Mouse (Mus musculus) bone marrow macrophage, adult 2 months (primary cell): ENCODE data around the gene Plpp6. TPM values are rescaled to one million over a fixed set of nuclear protein-coding genes. Genes with fewer than 3 reads are reported as not detected.

Source experiments
- H3K27ac ChIP-seq: 2 replicates; pipeline ENCODE4 v1.5.1; 2012; ENCODE audit warnings: low read depth, low read length; ENCODE audit not compliant: insufficient read depth
- H3K4me1 ChIP-seq: 2 replicates; pipeline ENCODE4 v1.6.1; 2012; ENCODE audit warnings: low read length; ENCODE audit not compliant: control insufficient read depth, insufficient read depth
- H3K4me3 ChIP-seq: 2 replicates; pipeline ENCODE4 v1.5.1; 2012; ENCODE audit warnings: mild to moderate bottlenecking, low read length, moderate library complexity; ENCODE audit not compliant: insufficient read depth
- CTCF ChIP-seq: IDR thresholded peaks from 2 replicates; pipeline ENCODE4 v1.5.1; 2012; ENCODE audit warnings: low read depth, mild to moderate bottlenecking, low read length, moderate library complexity
- POLR2A ChIP-seq: IDR thresholded peaks from 2 replicates; pipeline ENCODE4 v1.6.1; 2012; ENCODE audit warnings: mild to moderate bottlenecking, low read depth, low read length, borderline replicate concordance
- polyA plus RNA-seq: library from polyadenylated mRNA; stranded (reverse); fragments of >200 nt; gene quantifications from 2 replicates; pipeline ENCODE4 v1.2.4, GENCODE M21; 2012; ENCODE audit not compliant: missing spikeins, insufficient read depth, insufficient read length

The Plpp6 gene
- polyA plus RNA-seq, 1 experiment: 13.0 TPM

- no peak overlapping the region for H3K27ac ChIP-seq
- no peak for TF ChIP-seq POLR2A
- no peak for TF ChIP-seq CTCF
Observed at GRCm38 (mm10) chr19:28969231-28969630, 5.5 kb downstream of the Plpp6 start.

GRCm38 (mm10) chr19:28970251-28970650 is 6.5 kb downstream of the Plpp6 start:
- TF ChIP-seq POLR2A: no peak
- no peak for TF ChIP-seq CTCF
- Histone ChIP-seq H3K4me3 (no peak overlapping the region), H3K27ac (no peak overlapping the region), H3K4me1 (peaks cover 9% of the 10 kb centered on the region)

More at GRCm38 (mm10) chr19:28969231-28969630, 5.5 kb downstream of the Plpp6 start:
- Histone ChIP-seq H3K4me1 (peaks cover 14% of the 10 kb centered on the region), H3K4me3 (no peak overlapping the region)

GRCm38 (mm10) chr19:28974862-28975611 is 11.3 kb downstream of the Plpp6 start:
- TF ChIP-seq CTCF: peak; percentile 58; the same call in 1 of the 2 replicates
- TF ChIP-seq POLR2A: no peak
- H3K27ac ChIP-seq: no peak overlapping the region
- peak overlapping the region; percentile 7; the same call in 1 of the 2 replicates for H3K4me3 ChIP-seq
- no peaks in the 10 kb centered on the region for H3K4me1 ChIP-seq

GRCm38 (mm10) chr19:28982617-28983016 is 18.9 kb downstream of the Plpp6 start:
- Histone ChIP-seq H3K4me1 (peaks cover 6% of the 10 kb centered on the region), H3K4me3 (no peak overlapping the region), H3K27ac (no peak overlapping the region)
- TF ChIP-seq POLR2A (no peak), CTCF (no peak)

- no peak for TF ChIP-seq CTCF
- no peak for TF ChIP-seq POLR2A
- Histone ChIP-seq H3K4me1 (peaks cover 18% of the 10 kb centered on the region), H3K27ac (peak overlapping the region; percentile 37; the same call in 1 of the 2 replicates), H3K4me3 (peak overlapping the region; percentile 70)
Observed at GRCm38 (mm10) chr19:28989515-28989914, 25.8 kb downstream of the Plpp6 start.

DNA sequence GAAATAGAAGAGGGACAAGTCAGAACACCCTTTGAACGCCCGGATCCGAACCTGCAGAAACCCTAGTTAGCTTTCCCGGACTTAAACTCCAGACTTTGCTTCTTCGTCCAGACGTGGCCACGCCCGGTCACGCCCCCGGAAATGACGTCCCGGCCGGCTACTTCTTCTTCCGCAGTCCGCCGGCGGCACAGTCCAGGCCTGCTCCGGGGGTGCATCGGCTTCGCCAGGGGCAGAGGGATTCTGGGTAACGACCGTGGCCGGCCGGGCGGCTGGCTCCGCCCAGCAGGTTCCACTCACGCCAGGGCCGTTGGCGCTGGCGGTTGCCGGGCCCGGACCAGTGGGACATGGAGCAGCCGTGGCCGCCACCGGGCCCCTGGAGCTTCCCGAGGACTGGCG is 26.4 kb downstream of the Plpp6 start, which contains the start of gene Cdc37l1:
TSS of gene Cdc37l1 (plus strand) at position 159 of the 396 bp plus-strand sequence.
- Histone ChIP-seq H3K27ac (peak within 1 kb of the TSS; percentile 37), H3K4me3 (peak within 1 kb of the TSS; percentile 70), H3K4me1 (peaks cover 18% of the 10 kb centered on the region)
- TF ChIP-seq POLR2A (no peak), CTCF (no peak)

- TF ChIP-seq POLR2A (no peak), CTCF (no peak)
- Histone ChIP-seq H3K27ac (peak overlapping the region; percentile 33; the same call in 1 of the 2 replicates), H3K4me1 (peaks cover 16% of the 10 kb centered on the region)
Observed at GRCm38 (mm10) chr19:28990590-28991221, 27.0 kb downstream of the Plpp6 start.

DNA sequence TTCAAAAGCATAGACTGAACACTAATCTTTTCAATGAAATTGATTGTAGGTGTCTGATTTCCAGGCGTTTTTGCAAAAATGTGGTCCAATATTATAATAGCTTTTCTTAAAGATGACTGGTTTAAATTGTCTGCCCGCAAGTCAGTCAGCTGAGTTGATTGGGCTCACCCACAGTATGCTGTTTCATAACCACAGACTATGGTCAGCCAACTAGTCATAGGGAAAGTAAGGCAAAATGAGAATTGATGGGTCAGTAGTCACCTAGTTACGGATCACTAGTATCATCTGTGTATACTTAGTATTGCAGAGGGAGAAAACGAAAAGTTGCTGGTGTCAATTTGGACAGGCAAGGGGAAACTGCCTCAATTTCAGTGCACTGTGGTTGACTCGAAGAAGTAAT is 27.6 kb downstream of the Plpp6 start:
- TF ChIP-seq POLR2A (no peak), CTCF (no peak)
- H3K4me3 ChIP-seq: peak overlapping the region; percentile 70
- peaks cover 16% of the 10 kb centered on the region for H3K4me1 ChIP-seq
- no peak overlapping the region for H3K27ac ChIP-seq

More at GRCm38 (mm10) chr19:28990590-28991221, 27.0 kb downstream of the Plpp6 start:
- peak overlapping the region; percentile 70 for H3K4me3 ChIP-seq

DNA sequence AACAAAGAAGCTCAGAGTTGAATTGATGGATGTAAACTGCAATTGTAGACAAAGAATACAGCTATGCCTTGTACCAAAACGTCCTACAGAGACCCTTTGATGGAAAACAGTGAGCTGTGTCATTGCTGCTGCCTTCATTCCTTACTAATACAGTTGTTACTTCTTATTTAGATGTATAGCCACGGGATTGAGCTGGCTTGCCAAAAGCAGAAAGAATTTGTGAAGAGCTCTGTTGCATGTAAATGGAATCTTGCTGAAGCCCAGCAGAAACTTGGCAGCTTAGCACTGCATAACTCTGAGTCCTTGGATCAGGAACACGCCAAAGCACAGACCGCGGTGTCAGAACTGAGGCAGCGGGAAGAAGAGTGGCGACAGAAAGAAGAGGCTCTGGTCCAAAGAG is 31.1 kb downstream of the Plpp6 start:
- Histone ChIP-seq H3K4me3 (no peak overlapping the region), H3K27ac (no peak overlapping the region), H3K4me1 (peaks cover 6% of the 10 kb centered on the region)
- TF ChIP-seq CTCF (no peak), POLR2A (no peak)

- no peak for TF ChIP-seq CTCF
- no peak for TF ChIP-seq POLR2A
- H3K4me1 ChIP-seq: peaks cover 6% of the 10 kb centered on the region
- no peak overlapping the region for H3K27ac ChIP-seq
- no peak overlapping the region for H3K4me3 ChIP-seq
Observed at GRCm38 (mm10) chr19:28995366-28995765, 31.6 kb downstream of the Plpp6 start.
